Mouse (Mus musculus) kidney, embryonic 15.5 days (tissue): ENCODE data around the gene Mta2. TPM values are rescaled to one million over a fixed set of nuclear protein-coding genes. Genes with fewer than 3 reads are reported as not detected.

Experiments
- ATAC-seq: fragments of 200-750 bp; cut with Nextera tagmentation; replicated peaks from 2 replicates; pipeline ENCODE4 v1.8.0; 2017; ENCODE audit warnings: moderate TSS enrichment; ENCODE audit not compliant: low FRiP score
- H3K27ac ChIP-seq: fragments of 300-500 bp; sonication (generic); 2 replicates; pipeline ENCODE4 v1.5.1; 2015; ENCODE audit warnings: mild to moderate bottlenecking, inconsistent platforms
- H3K27me3 ChIP-seq: fragments of 300-500 bp; sonication (generic); 2 replicates; pipeline ENCODE4 v1.6.1; 2015; ENCODE audit warnings: inconsistent platforms
- H3K36me3 ChIP-seq: fragments of 300-500 bp; sonication (generic); 2 replicates; pipeline ENCODE4 v1.6.1; 2015; ENCODE audit warnings: inconsistent platforms
- H3K4me1 ChIP-seq: fragments of 300-500 bp; sonication (generic); 2 replicates; pipeline ENCODE4 v1.6.1; 2015; ENCODE audit warnings: inconsistent platforms
- H3K4me2 ChIP-seq: fragments of 300-500 bp; sonication (generic); 2 replicates; pipeline ENCODE4 v1.6.1; 2015; ENCODE audit warnings: moderate library complexity, mild to moderate bottlenecking, inconsistent platforms
- H3K4me3 ChIP-seq: fragments of 300-500 bp; sonication (generic); replicated peaks from 2 replicates; pipeline ENCODE4 v1.5.1; 2015; ENCODE audit warnings: mild to moderate bottlenecking, inconsistent platforms
- H3K9ac ChIP-seq: fragments of 300-500 bp; sonication (generic); 2 replicates; pipeline ENCODE4 v1.6.1; 2015; ENCODE audit warnings: mild to moderate bottlenecking, inconsistent platforms
- H3K9me3 ChIP-seq: fragments of 300-500 bp; sonication (generic); replicated peaks from 2 replicates; pipeline ENCODE4 v1.6.1; 2016; ENCODE audit warnings: inconsistent platforms
- WGBS: fragments of 180-500 bp; shearing (Covaris S2); methylation state at CpG from one replicate; pipeline ENCODE4 v1.1.7; 2015; ENCODE audit warnings: mixed read lengths; 5-methylcytosine and 5-hydroxymethylcytosine counted together
- polyA plus RNA-seq: library from polyadenylated mRNA; unstranded; fragments of >200 nt; fragmentation: Nextera tagmentation; extraction: Ambion mirVana; gene quantifications from 2 replicates; pipeline ENCODE4 v1.2.1, GENCODE M21; 2015

The Mta2 gene
- polyA plus RNA-seq, 1 experiment from 2014 or later = 168 TPM

- Histone ChIP-seq H3K4me2 (no peak overlapping the region), H3K9me3 (no peaks in the 10 kb centered on the region), H3K4me1 (peaks cover 6% of the 10 kb centered on the region; the same call in 1 of the 2 replicates), H3K4me3 (no peak overlapping the region), H3K9ac (no peak overlapping the region), H3K27me3 (no peaks in the 10 kb centered on the region), H3K36me3 (peaks cover 100% of the 10 kb centered on the region), H3K27ac (peak overlapping the region; percentile 13; the same call in 1 of the 2 replicates)
- WGBS = 89% methylated on average over 2 of the region's 2 CpGs
- no peak for ATAC-seq
Observed at GRCm38 (mm10) chr19:8975491-8975890, 33.8 kb downstream of the Mta2 start.

- H3K27me3 ChIP-seq = no peaks in the 10 kb centered on the region
- H3K36me3 ChIP-seq = peaks cover 96% of the 10 kb centered on the region
- peak; percentile 87; the same call in 1 of the 2 replicates for ATAC-seq
- no peaks in the 10 kb centered on the region for H3K9me3 ChIP-seq
- H3K4me3 ChIP-seq = no peak overlapping the region
- no peak overlapping the region for H3K4me2 ChIP-seq
- peak overlapping the region; percentile 5; the same call in 1 of the 2 replicates for H3K27ac ChIP-seq
- H3K4me1 ChIP-seq = peaks cover 6% of the 10 kb centered on the region; the same call in 1 of the 2 replicates
- no peak overlapping the region for H3K9ac ChIP-seq
- 39% methylated on average over 3 of the region's 3 CpGs for WGBS
Observed at GRCm38 (mm10) chr19:8976535-8976934, 34.9 kb downstream of the Mta2 start.

DNA sequence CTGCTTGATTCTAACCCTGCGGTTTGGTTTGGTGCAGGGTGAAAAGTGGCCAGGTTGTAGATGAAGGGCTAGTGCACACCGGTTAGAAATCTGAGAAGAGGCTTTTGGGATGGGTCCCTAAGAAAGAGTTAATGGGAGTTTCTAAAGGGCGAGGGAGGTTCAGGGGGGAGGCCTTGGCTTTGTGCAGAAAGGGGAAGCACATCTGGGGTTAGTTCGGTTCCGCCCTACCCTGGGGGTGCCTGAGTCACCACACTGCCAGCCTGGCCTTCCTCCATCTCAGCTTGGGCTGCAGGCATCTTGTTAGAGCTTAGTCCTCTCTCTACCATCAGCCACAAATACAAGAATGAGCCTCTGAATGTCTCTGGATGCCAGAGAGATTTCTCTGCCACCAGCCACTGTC, 39.1 kb downstream of the Mta2 start:
- no peak overlapping the region for H3K4me2 ChIP-seq
- no peak overlapping the region for H3K9ac ChIP-seq
- H3K4me3 ChIP-seq = no peak overlapping the region
- H3K27me3 ChIP-seq = no peaks in the 10 kb centered on the region
- H3K36me3 ChIP-seq = peaks cover 54% of the 10 kb centered on the region
- no peaks in the 10 kb centered on the region for H3K9me3 ChIP-seq
- 59% methylated on average over 5 of the region's 5 CpGs for WGBS
- ATAC-seq = no peak
- peaks cover 36% of the 10 kb centered on the region for H3K4me1 ChIP-seq
- no peak overlapping the region; the same call in 1 of the 2 replicates for H3K27ac ChIP-seq

- Histone ChIP-seq H3K4me3 (no peak overlapping the region), H3K9ac (no peak overlapping the region), H3K27me3 (no peaks in the 10 kb centered on the region), H3K36me3 (peaks cover 45% of the 10 kb centered on the region), H3K27ac (no peak overlapping the region), H3K9me3 (no peaks in the 10 kb centered on the region), H3K4me2 (no peak overlapping the region), H3K4me1 (peaks cover 32% of the 10 kb centered on the region)
- ATAC-seq = no peak
- 72% methylated on average over 2 of the region's 2 CpGs for WGBS
Observed at GRCm38 (mm10) chr19:8981450-8982168, 39.9 kb downstream of the Mta2 start.

- no peak overlapping the region for H3K4me2 ChIP-seq
- H3K9me3 ChIP-seq = no peaks in the 10 kb centered on the region
- ATAC-seq = no peak
- peaks cover 36% of the 10 kb centered on the region for H3K36me3 ChIP-seq
- peaks cover 32% of the 10 kb centered on the region for H3K4me1 ChIP-seq
- H3K9ac ChIP-seq = no peak overlapping the region
- H3K27ac ChIP-seq = peak overlapping the region; percentile 15
- 51% methylated on average over 5 of the region's 5 CpGs for WGBS
- H3K27me3 ChIP-seq = no peaks in the 10 kb centered on the region
- no peak overlapping the region for H3K4me3 ChIP-seq
Observed at GRCm38 (mm10) chr19:8982303-8983149, 40.9 kb downstream of the Mta2 start.

- peak overlapping the region; percentile 15 for H3K27ac ChIP-seq
- H3K4me2 ChIP-seq = no peak overlapping the region
- H3K4me1 ChIP-seq = peaks cover 38% of the 10 kb centered on the region
- no peak for ATAC-seq
- H3K9ac ChIP-seq = no peak overlapping the region
- H3K27me3 ChIP-seq = no peaks in the 10 kb centered on the region
- H3K4me3 ChIP-seq = no peak overlapping the region
- peaks cover 30% of the 10 kb centered on the region for H3K36me3 ChIP-seq
- 43% methylated on average over 4 of the region's 4 CpGs for WGBS
- H3K9me3 ChIP-seq = no peaks in the 10 kb centered on the region
Observed at GRCm38 (mm10) chr19:8983150-8983650, 41.5 kb downstream of the Mta2 start.

GRCm38 (mm10) chr19:8984255-8984868, 42.7 kb downstream of the Mta2 start:
- Histone ChIP-seq H3K27ac (peak overlapping the region; percentile 15; the same call in 1 of the 2 replicates), H3K4me2 (no peak overlapping the region), H3K9ac (no peak overlapping the region), H3K9me3 (no peaks in the 10 kb centered on the region), H3K27me3 (no peaks in the 10 kb centered on the region), H3K36me3 (peaks cover 18% of the 10 kb centered on the region), H3K4me3 (no peak overlapping the region), H3K4me1 (peaks cover 48% of the 10 kb centered on the region)
- 18% methylated on average over 7 of the region's 7 CpGs for WGBS
- no peak for ATAC-seq

GRCm38 (mm10) chr19:8985891-8986290, 44.2 kb downstream of the Mta2 start:
- H3K27me3 ChIP-seq = no peaks in the 10 kb centered on the region
- H3K9ac ChIP-seq = no peak overlapping the region
- WGBS = 63% methylated on average over 5 of the region's 5 CpGs

GRCm38 (mm10) chr19:8987816-8988215, 46.1 kb downstream of the Mta2 start:
- ATAC-seq = no peak
- no peaks in the 10 kb centered on the region for H3K27me3 ChIP-seq
- H3K4me2 ChIP-seq = no peak overlapping the region
- no peak overlapping the region for H3K9ac ChIP-seq
- H3K4me1 ChIP-seq = peaks cover 71% of the 10 kb centered on the region
- 54% methylated on average over 2 of the region's 2 CpGs for WGBS
- H3K9me3 ChIP-seq = no peaks in the 10 kb centered on the region
- H3K27ac ChIP-seq = no peak overlapping the region; the same call in 1 of the 2 replicates
- no peaks in the 10 kb centered on the region for H3K36me3 ChIP-seq
- H3K4me3 ChIP-seq = no peak overlapping the region

More at GRCm38 (mm10) chr19:8985891-8986290, 44.2 kb downstream of the Mta2 start:
- H3K4me3 ChIP-seq = no peak overlapping the region
- ATAC-seq = no peak
- no peaks in the 10 kb centered on the region for H3K9me3 ChIP-seq
- peaks cover 3% of the 10 kb centered on the region for H3K36me3 ChIP-seq
- no peak overlapping the region for H3K4me2 ChIP-seq
- H3K4me1 ChIP-seq = peaks cover 59% of the 10 kb centered on the region
- no peak overlapping the region for H3K27ac ChIP-seq

GRCm38 (mm10) chr19:8988346-8989065, 46.8 kb downstream of the Mta2 start:
- Histone ChIP-seq H3K4me2 (peak overlapping the region; percentile 90), H3K36me3 (no peaks in the 10 kb centered on the region), H3K27ac (peak overlapping the region; percentile 86), H3K4me3 (peak overlapping the region; percentile 68), H3K9ac (peak overlapping the region; percentile 70), H3K9me3 (no peaks in the 10 kb centered on the region), H3K27me3 (no peaks in the 10 kb centered on the region), H3K4me1 (peaks cover 71% of the 10 kb centered on the region)
- WGBS = 19% methylated on average over 15 of the region's 15 CpGs
- peak; percentile 0; the same call in 1 of the 2 replicates for ATAC-seq

GRCm38 (mm10) chr19:8989066-8989566, 47.4 kb downstream of the Mta2 start, which contains the start of gene Ahnak:
TSS of gene Ahnak (plus strand) at chr19:8989284.
- H3K4me2 ChIP-seq = peak within 1 kb of the TSS; percentile 90
- peak within 1 kb of the TSS; percentile 68 for H3K4me3 ChIP-seq
- WGBS = 0% methylated on average over 40 of the region's 42 CpGs
- peak; percentile 65 for ATAC-seq
- peak within 1 kb of the TSS; percentile 70 for H3K9ac ChIP-seq
- no peaks in the 10 kb centered on the region for H3K36me3 ChIP-seq
- peaks cover 68% of the 10 kb centered on the region for H3K4me1 ChIP-seq
- H3K9me3 ChIP-seq = no peaks in the 10 kb centered on the region
- H3K27ac ChIP-seq = peak within 1 kb of the TSS; percentile 86
- no peaks in the 10 kb centered on the region for H3K27me3 ChIP-seq
